Mouse (Mus musculus) forelimb bud, embryonic 11.5 days (tissue): Measurements from ENCODE around the gene Mfrp.

Experiments
- DNase-seq: peaks from one replicate; pipeline ENCODE4 v3.0.0-alpha.2; 2012; ENCODE audit warnings: low read depth, low spot score

Mfrp gene

DNA sequence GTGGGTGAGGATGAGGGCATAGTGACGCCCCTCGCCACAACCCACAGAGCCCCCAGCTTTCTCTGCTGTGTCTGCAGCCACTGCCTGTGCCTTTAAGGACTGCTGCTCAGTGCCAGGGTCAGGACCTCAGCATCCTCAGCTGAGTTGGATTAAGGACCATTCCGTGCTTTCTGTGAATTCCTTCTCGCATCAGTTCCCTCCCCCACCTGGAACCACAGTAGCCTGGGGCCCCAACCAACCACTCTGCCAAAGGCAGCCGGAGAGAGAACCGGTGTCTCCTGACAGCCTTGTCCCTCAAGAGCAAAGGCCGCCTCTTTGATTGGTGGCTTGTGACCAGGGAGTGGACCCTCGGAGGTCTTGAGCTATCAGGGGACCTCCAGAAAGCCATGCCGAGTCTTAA, at the start of gene Mfrp:
Gene Mfrp, plus strand, starts transcription at position 240 of the 400 bp plus-strand sequence.
- no peak for DNase-seq

DNA sequence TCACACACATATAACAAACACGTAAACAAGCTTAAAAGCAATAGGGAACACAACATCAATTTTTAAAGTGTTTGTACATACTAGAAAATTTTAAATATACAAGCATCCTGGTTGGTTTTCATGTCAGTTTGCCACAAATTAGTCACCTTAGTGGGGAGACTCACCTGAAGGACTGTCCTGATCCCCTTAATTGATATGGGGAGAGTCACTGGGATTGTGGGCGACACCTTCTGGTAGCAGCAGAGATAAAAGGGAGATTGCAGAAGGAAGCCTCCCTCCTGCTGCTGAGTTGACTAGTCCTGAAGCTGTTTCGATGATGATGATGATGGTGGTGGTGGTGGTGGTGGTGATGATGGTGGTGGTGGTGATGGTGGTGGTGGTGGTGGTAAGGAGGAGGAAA, 48.7 kb upstream of the Mfrp start:
- no peak for DNase-seq

DNA sequence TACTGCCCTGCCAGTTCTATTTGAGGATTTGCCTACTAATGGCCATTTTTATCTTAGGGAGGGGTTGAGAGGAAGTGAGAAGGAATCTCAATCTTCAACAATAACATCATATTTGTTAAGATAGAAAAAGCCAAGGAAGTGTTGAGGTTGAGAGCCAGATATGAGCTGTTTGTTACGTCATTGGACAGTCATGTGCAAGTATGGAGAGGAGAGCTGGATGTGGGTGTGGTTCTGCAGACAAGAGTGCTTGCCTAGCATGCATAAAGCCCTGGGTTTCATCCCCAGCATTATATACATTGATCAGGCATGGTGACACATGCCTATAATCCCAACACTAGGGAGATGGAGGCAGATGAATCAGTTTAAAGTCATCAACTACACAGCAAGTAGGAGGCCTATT, 47.6 kb upstream of the Mfrp start:
- DNase-seq = no peak

DNA sequence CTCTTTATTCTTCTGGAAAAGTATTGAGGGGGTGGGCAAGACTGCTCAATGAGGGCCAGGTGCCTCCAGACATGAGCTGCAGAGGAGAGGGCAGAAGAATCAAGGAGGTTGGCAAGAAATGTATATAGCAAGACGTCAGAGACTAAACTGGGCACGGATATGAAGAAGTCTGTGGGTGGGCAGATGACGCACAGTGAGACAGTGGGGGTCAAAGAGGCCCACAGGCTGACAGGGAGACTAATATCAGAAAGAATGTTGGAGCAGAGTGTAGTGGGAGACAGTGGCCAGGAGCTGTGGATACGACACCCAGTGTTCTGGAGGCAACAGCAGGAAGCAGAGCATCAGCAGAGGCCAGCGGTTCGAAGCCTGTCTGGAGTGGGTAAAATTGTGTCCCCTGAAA, 42.9 kb upstream of the Mfrp start:
- DNase-seq = no peak

DNA sequence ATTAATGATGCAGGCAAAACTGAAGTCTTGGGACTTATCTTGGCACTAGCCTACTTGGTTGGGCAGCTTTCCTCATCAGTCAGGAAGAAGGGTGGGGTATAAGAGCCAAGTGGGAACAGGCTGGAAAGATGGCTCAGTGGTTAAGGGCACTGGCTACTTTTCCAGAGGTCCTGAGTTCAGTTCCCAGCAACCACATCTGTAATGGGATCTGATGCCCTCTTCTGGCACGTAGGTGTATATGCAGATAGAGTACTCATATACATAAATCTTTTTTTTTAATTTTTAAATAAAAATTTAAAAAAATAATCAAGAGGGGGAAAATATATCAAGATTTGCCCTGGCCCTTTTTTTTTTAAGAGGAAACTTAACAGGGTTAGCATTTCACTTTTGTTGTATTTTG, 36.4 kb upstream of the Mfrp start:
- DNase-seq = no peak

DNA sequence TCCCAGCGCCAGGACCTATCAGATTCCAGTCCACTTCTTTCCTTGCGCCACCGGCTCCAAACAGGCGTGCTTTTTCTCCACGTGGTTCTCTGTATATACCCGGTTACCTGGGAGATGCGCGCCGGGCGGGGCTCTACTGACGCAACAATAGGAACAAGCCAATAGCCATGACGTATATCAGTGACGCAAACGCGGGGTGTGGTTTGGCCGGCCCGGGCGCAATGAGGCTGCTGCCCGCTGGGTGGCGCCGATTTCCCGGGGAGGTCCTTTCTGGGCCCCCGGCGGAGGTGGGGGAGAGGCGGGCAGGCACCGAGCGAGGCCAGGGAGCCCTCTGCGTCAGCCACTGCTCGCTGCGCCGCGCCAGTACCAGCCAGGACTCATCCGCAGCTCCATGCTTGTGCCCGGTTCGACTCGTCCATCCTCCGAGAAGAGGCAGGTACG, 34.7 kb upstream of the Mfrp start, which contains the start of gene Usp2:
Gene Usp2, plus strand, starts transcription at position 237 of the 441 bp plus-strand sequence.
- DNase-seq = peak; percentile 98

DNA sequence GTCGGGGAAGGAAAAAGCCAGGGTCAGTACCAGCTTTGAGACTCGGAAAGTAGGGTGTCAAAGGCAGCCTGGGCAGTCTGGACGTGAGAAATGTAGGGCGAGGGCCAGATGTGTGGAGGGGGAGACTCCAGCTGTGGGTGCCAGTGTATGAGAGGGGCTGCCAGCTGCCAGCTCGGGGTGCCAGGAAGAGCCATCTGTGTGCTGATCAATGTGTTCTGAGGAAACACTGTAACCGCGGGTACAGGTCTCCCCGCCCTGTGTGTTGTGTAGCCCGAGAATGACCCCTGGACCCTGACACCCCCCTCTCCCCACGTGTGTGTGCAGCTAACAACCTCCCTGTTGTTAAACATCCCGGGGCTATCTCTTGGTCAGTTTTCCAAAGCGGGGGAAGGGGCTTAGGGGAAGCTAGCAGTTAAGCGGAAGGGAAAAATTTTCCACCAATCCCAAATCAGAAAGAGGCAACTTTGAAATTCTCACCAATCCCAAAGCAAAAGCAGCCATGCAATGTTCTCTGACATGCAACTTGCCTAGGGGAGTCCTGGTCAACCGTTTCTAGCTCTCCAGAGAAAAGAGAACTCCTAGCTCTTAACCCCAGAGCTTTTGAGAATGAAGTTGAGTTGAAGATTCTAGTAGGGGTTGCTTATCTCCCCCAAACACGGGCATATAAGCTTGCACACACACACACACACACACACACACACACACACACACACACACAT, 34.1 kb upstream of the Mfrp start:
- DNase-seq = no peak

DNA sequence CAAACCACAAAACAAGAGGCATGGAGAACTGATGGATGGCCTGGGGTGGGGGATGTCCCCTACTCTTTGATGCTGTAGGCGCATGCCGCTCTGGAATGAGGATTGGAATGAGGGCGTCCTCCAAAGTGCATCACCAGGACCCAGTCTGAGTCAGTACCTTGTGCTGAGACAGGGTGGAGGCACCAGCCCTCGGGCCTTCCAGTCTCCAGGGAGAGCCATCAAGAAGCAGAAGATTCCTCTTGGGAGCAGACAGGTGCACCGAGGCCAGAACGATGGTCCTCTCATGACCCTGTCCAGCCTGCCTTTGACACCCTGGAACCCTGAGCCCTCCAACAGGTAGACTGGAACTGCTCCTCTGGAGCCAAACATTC, 33.6 kb upstream of the Mfrp start:
- no peak for DNase-seq

DNA sequence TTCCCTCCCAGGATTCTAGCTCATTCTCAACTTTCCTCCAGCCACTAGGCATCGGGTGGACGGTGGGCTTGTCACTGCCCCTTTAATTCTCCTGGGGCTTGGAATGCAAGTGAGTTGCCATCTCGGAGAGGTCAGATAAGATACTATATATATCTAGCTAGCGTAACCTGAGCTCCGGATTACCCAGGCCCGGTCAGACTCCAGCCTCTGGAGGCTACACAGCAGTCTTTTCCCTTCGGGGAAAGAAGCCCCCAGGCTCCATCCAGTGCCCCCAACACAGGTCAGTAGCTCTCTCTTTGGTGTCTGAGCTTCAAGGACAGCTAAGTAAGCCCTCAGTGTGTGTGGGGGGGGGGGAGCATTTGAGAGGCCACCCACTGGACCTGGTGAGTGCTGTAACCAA, 32.3 kb upstream of the Mfrp start:
- DNase-seq = no peak

DNA sequence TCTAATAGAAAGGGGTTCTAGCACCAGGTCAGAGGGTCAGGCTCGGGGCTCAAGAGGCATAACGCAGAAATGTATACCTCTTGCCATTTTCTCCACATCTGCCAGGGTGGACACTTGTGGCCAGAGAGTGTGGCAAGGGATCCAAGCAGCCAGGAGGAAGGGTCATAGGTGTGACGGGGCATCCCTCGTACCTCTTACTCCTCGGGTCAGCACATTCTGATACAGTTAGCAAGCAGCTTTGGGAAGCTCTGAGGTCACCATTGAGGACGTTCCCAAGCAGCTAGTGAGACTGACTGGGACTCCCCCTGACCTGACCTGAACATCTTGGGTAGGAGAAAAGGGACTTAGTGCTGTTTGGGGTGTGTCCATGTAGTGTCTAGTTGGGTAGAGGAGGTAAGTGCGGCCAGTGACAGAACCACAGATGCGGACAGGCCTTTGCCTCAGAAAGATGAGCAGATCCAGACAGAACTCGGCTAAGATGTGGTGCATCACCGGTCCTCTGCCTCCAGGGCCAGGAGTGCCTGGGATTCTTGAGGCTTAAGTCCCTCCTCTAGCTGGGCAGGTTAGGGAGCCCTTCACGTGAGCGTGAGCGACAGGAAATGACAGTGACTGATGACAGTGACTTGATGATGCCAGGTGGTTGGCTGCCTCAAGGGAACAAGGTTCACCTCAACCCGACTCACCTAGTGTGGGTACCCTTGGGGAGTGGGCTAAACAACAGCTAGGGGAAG, 31.3 kb upstream of the Mfrp start:
- DNase-seq = no peak

DNA sequence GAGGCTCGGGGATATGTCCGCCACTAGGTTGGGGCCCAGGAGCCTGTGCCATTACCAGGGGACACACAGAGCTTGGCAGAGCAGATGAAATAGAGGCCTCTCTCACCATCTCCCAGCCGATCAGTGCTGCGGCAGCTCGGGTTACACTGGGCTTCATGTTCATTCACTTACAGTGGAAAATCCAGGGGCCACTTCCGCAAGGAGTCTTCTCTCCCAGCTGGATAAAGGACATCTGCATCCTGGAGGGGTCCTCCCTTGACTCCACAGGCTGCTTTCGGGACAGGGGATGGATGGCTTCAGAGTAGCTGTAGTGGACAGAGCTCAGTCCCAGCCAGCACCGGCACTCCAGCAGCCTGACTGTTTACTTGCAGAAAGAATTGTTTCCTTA, 30.7 kb upstream of the Mfrp start:
- DNase-seq = no peak

DNA sequence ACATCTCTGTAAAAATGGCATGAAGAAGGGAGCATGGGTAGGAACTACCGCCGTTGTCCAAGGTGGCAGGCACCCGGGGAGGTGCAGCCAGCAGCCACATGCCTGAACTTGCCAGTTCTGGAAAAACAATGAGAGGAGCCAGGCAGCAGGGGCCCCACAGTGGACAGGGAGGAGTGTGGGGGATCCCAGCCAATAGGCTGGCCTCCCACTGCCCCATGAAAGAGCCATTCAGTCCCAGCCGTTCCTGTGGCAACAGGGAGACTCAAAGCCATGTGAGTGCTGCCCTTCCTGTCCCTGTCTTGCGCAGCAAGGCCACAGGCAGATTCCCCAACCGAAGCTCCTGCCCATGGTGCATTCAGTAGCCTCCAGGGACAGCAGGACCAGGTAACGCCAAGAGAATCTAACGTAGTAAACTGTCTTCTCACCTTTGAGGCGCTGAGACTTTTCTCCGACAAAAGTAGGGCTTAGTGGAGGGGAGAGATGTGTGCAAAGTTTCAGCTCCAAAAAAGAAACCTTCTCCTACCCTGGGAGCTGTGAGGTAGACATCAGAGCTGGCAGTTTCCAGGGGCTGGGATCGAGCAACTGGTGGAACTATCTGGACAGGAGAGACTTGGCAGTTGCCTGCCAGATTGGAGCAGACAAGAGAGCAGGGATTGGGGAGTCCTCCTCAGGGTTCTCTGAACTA, 29.5 kb upstream of the Mfrp start:
- no peak for DNase-seq

DNA sequence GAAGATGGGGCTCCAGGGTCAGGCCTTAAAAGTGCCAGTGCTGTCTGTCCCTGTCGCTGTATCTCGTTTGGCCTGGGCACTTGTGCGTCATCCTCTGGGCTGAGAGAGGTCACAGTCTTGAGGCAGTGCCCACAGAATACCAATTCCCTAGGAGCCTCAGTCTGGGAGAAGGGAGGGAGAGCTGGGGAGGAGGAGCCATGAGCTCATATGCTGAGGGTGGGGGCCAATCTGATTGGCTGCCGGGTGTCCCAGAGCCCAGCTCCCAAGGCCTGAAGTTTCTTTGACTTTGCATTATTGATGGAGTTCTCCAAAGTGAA, 29.0 kb upstream of the Mfrp start:
- no peak for DNase-seq

DNA sequence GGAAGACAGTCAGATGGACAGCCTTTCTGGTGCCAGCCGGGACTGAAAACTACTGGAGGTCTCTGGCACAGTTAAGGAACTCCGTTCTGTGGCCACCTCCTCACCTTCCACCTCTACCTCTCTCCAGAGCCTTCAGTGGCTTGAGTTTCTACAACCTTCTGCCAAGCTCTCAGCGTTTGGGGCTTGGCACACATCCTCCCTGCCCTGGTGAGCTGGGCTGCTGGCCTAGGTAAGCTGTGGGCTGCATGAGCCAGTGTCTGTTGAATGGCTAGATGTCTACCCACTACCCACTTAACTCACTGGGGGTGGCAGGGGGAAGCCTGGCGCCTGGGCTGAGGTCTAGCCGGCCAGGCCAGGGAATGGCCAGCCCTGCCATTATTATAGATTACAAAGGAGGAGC, 28.4 kb upstream of the Mfrp start:
- DNase-seq = no peak

DNA sequence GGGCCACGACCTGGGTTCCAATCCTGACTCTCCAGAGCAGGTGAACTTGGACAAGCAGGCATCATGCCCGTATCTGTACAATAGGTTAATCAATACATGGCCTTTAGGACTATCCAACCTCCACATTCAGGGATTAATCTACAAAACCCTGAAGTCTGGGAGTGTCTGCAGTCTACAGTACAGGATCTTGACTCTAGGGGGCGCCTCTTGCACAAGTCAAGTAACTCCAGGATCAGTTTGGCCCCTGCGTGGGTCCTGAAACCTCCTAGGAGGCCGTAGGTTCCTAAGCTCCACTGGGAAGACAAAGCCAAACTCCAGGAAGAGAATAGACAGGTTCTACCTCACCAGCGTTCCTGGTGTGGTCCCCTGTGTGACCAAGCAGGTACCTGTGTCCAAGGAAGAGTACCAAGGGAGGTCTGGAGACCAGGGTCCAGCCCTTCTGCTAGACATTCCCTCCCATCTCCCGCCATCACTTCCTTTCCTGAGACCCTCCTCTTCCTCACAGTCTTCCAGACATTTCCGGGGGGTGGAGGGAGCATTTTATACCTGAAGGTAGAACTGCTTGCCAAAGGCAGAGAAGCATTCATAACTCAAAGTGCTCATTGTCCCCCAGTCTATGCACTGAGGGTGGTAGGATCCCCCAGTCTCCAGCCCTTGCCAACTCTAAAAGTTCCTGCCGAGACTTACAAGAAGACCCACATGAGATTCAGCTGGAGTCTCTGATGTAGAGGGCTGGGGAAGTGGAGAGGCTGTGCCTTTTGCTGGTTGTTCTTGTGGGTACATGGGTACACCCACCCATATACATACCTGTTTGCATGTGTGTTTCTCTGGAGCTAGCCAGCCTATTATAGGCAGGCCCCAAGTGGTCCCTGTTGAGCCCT, 26.9 kb upstream of the Mfrp start:
- DNase-seq = no peak

DNA sequence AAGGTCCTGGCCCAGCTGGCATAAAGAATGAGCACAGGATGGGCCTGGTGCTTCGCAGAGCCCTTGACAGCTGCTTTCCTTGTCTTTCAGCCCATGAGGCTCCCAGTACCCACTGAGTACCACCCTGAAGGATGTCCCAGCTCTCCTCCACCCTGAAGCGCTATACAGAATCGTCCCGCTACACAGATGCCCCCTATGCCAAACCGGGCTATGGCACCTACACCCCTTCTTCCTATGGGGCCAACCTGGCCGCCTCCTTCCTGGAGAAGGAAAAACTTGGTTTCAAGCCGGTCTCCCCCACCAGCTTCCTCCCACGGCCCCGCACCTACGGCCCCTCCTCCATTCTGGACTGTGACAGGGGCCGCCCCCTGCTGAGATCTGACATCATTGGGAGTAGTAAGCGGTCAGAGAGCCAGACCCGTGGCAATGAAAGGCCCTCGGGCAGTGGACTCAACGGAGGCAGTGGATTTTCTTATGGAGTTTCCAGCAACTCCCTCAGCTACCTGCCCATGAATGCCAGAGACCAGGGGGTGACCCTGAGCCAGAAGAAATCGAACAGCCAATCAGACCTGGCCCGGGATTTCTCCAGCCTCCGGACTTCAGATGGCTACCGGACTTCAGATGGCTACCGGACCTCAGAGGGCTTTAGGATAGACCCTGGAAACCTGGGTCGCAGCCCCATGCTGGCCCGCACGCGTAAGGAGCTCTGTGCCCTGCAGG, 26.1 kb upstream of the Mfrp start:
- DNase-seq = no peak

DNA sequence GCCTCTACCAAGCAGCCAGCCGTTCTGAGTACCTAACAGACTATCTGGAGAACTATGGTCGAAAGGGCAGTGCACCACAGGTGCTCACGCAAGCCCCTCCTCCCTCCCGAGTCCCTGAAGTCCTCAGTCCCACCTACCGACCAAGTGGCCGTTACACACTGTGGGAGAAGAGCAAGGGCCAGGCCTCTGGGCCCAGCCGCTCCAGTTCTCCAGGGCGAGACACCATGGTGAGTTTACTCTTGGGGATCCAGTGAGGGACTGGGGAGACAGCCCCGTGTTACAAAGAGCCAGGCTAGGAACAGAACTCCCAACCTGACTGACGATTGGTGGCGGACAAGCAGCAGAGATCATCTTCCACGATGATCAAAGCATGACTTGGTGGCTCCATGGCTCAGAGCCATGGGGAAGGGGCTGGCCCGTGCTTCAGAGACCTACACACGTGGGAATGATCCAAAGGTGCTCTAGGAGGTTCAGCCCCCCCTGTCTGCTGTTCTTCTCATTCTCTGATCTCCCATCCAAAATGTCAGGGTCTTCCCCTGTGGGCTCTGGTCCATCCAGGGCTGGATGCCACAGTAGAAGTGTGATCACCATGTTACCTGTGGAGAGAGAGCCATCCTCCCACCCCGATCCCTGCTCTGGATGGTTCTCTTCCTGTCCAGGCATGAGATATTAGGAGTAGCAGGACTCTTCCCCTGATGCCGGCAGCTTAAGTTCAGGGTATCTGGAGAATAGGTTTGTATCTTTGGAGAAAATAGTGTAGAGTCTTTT, 25.3 kb upstream of the Mfrp start:
- DNase-seq = no peak

DNA sequence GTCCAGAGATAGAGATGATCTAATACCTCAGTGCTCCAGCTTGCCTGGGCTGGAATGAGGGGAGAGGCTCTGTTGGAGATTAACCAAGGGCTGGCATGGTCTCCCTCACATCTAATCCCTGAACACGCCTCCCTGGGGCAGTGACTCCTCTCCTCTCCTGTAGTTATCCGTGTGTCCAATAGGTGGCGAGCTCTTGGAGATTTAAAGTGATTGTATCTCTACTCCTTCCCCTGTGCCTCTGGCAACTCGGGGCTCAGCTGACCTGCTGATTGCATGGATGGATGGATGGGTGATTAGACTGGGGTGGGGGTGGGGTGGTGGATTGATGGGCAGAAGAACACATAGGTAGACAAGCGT, 24.8 kb upstream of the Mfrp start:
- DNase-seq = no peak

DNA sequence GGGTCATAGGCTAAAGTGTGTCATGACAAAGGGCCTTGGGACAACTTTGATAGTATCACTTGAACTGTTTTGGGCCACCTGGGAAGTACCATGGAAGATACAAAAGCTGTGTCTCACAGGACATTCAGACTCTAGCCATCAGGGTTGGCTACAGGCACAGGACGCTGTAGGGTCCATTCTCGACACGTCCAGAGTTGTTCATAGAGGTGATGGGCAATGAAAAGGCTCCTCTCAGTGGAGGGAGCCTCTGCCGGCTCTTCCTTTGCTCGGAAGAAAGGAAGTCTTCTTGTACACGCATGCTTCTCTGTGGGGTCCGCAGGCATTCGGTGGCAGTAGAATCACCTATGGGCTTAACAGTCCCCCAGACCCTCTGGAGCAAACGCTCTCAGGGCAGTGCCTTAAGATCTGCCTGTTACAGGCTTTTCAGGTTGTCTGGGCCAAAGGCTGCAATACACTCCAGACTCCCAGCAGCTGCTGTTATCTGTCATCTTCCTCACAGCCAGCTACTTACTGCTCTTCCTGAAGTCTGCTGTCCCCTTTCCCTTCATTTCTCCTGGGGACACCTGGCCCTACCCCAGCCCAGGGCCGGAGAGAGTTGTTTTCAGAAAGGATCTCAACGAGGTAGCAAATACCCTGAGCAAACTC, 24.1 kb upstream of the Mfrp start:
- DNase-seq = no peak

DNA sequence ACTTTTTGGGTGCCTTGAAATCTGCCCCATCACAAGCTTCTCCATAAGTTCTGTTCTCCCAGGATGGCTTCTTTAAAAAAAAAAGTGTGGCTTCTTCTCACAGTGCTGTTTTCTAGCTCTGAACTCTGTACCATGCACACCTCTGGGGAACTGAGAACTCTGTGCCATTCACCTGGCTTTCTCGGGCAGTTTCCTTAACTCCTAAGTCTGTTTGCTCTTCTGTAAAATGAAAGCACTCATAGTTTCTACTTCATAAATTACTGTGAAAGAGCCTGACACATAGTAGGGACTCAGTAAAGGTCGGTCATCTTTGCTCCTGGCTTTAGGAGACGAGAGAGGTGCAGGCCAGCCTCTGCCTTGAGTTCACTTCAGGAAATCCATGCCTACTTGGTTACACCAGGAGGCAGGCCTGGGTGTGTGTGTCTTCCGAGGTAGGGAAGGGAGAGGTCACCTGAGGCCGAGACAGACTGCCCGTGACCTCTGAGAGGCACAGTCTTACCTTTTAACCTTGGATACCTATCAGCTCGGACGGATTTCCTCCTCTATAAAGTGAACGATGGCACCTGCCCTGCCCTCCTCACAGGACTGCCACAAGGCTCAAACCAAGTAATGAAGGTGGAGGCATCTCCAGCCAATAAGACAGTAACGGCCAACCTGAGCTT, 23.3 kb upstream of the Mfrp start:
- no peak for DNase-seq
